Mouse (Mus musculus): ENCODE data around the gene Smok3a.

- TF ChIP-seq CTCF (IDR thresholded peaks at IDR 0.05 in 2 of 3, conservative IDR thresholded peaks at IDR 0.05 in 1 of 3; ENCODE audit: control insufficient read depth in 1 of 3, insufficient read depth in 1 of 3, low read depth in 2 of 3, low read length in 3 of 3, poor library complexity in 1 of 3, severe bottlenecking in 1 of 3) (no peak), TBP (IDR thresholded peaks at IDR 0.05; ENCODE audit: low read depth, low read length) (no peak), EP300 (IDR thresholded peaks at IDR 0.05; ENCODE audit: low read depth in 1 of 2, low read length in 2 of 2) (no peak), POLR2A (IDR thresholded peaks at IDR 0.05; ENCODE audit: control insufficient read depth in 1 of 2, insufficient read depth in 1 of 2, low read depth in 1 of 2, low read length in 2 of 2, poor library complexity in 1 of 2) (no peak), UBTF (IDR thresholded peaks at IDR 0.05; ENCODE audit: borderline replicate concordance, insufficient read depth, low read depth, low read length) (no peak), ZNF384 (IDR thresholded peaks at IDR 0.05; ENCODE audit: low read depth, low read length) (no peak), ZKSCAN1 (IDR thresholded peaks at IDR 0.05; ENCODE audit: low read depth, low read length) (no peak), CHD2 (IDR thresholded peaks at IDR 0.05; ENCODE audit: low read length) (no peak), TAL1 (IDR thresholded peaks at IDR 0.05; ENCODE audit: low read length) (no peak), ZC3H11A (IDR thresholded peaks at IDR 0.05; ENCODE audit: low read depth, low read length) (no peak), MEF2A (IDR thresholded peaks at IDR 0.05; ENCODE audit: extremely low read depth, insufficient replicate concordance, low read depth, low read length, poor library complexity, severe bottlenecking) (no peak)
Measured at GRCm38 (mm10) chr5:138080456-138080855, 59.4 kb downstream of the Smok3a start.

Measured in MEL (cell line).